Mouse (Mus musculus) gastrocnemius, adult 8-10 months (tissue): ENCODE measurements around the gene Lgr5. TPM values are rescaled to one million over a fixed set of nuclear protein-coding genes. Genes with fewer than 3 reads are reported as not detected.

Experiments used
- DNase-seq, 2 experiments: peaks; one replicate each; pipeline ENCODE4 v3.0.0; 2022; ENCODE audit warnings: low spot score in 2 of 2
- total RNA-seq, 4 experiments: library from RNA; stranded (reverse); gene quantifications; 2 replicates each; pipeline ENCODE4 v1.2.4; 2022

Gene Lgr5
- total RNA-seq, 4 experiments from 2014 or later = 0.12 TPM; not detected in 3

DNA sequence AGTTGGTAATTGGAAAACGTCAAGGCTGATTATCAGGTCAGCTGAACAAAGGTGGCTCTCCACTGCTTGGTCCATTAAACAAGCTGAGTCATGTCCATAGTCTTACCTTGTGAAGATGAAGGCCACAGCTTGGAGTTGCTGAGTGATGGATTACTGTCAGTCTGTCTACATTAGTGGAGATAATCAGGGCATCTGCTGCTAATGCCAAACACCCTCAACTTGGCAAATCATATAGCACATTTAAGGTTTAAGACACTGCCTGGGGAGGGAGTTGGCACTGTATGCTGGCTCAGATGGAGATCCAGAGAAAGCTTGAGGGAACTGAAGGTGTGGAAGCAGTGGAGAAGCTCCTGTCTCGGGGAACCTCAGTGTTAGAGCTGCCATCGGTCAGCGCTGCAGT, 150.3 kb downstream of the Lgr5 start:
- no peak for DNase-seq

DNA sequence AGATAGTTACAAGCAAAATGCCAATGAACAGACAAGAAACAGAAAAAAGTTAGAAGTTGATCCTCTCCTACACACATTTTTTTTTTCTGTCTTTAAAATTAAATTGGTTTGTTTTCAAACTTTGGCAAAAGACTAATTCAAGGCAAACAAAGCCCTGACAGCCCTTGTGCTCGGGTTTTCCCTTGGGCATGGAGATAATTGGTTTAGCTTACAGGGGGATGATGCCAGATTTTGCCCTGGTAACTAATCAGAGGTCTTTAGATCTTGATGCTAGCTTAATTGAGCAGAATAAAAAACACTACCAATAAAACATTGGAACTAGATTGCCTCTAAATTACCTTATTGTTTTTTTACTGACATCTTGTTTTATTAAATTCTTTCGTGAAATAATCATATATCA, 162.2 kb downstream of the Lgr5 start:
- DNase-seq = no peak

DNA sequence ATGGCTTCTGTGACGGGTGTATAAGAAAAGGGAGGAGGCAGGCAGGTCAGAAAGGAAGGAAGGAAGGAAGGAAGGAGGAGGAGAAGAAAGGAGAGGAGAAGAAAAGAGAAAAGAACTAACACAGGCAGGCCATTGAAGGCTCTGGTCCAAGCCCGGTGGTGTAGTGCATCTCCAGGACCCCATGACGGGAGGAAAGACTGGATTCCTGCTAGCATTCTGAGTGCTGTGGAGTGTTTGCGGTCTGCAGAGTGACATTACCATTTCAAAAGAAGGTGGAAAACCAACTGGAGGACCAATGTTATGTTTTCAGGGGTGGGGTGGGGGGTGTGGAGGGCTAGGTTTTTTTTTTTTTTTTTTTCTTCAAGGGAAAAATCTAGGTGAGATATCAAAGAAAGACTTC, 165.6 kb downstream of the Lgr5 start:
- DNase-seq = no peak

DNA sequence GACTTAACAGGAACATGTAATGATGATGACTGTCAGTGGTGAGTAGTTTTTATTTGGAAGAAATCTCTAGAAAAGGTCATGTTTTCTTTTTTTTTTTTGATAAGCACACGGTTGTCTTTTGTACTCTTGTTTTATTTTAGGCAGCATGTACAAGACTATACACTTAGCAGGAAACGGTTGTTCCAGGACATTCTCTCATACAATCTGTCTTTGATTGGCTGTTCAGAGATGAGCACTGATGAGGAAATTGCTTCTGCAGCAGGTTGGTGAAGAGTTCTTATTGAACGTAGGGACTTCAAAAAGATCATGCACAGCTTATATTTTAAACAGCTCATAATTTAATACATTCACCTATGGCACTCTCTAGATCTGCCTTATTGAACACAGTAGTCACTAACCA, 173.5 kb downstream of the Lgr5 start:
- DNase-seq = no peak

DNA sequence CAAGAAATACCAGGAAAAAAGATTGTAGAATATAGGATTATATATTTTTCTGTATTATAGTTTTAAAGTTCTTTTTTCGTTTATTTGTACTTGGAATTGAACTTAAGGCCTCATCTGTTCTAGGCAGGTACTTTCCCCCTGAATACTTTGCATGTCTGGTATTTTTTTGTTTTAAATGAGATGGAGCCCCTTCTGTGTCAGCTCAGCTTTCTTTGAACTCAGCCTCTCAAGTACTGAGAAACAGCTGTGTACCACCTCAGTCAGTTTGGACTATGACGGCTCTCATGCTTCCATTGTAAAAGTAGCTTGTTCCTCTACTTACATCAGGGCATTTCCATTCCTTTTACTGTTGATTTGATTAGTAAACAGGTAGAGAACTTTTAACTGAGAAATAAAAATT, 174.1 kb downstream of the Lgr5 start:
- DNase-seq = no peak

DNA sequence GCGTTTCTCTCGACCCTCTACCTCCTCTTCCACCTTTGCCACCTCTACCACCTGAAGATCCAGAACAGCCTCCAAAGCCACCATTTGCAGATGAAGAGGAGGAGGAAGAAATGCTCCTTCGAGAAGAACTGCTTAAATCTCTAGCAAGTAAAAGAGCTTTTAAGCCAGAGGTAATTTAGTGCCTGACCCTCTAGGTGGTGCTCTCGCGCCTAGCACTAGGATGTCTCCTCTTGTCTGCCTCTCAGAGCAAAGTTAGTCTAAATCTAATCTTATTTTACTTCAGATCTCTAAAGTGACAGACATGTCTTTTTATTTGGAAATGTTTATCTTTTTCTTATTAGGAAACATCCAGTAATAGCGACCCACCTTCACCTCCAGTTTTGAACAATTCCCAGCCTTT, 181.2 kb downstream of the Lgr5 start:
- DNase-seq = peak; percentile 6 to 13

Other genes starting within 250 kb of the Lgr5 start
- gene Tmem19, start 225.3 kb downstream of the Lgr5 start, total RNA-seq = 10 to 100 TPM; 12.2 to 22.6 (median 14.9) TPM
- gene Thap2, start 203.3 kb downstream of the Lgr5 start, total RNA-seq = 1 to 10 TPM; 3.4 to 10.0 (median 5.7) TPM
- 1 to 10 TPM; 6.5 to 9.9 (median 8.8) TPM for gene Zfc3h1, start 202.8 kb downstream of the Lgr5 start, total RNA-seq
- gene A930009A15Rik, start 17.8 kb downstream of the Lgr5 start, total RNA-seq = not detected
- 100 to 1,000 TPM; 114 to 141 (median 134) TPM for gene Tspan8, start 229.1 kb upstream of the Lgr5 start, total RNA-seq